Mouse (Mus musculus) G1E (cell line): ENCODE results near the gene Sh3pxd2a.

Source experiments
- CTCF ChIP-seq: IDR thresholded peaks from 2 replicates; pipeline ENCODE4 v1.5.1; 2012; ENCODE audit warnings: low read depth, low read length, inconsistent platforms, mixed read lengths
- GATA1 ChIP-seq: IDR thresholded peaks from 2 replicates; pipeline ENCODE4 v1.6.1; 2012; ENCODE audit warnings: borderline replicate concordance, low read length, inconsistent platforms, mixed read lengths
- POLR2AphosphoS5 ChIP-seq: IDR thresholded peaks from 2 replicates; pipeline ENCODE4 v1.6.1; 2012; ENCODE audit warnings: low read depth, low read length, inconsistent platforms; ENCODE audit not compliant: insufficient replicate concordance
- TAL1 ChIP-seq: conservative IDR thresholded peaks from 2 replicates; pipeline ENCODE4 v1.6.1; 2012; ENCODE audit warnings: low read depth, low read length, inconsistent platforms, mixed read lengths

GRCm38 (mm10) chr19:47456021-47456420 is 8.2 kb downstream of the Sh3pxd2a start:
- no peak for TF ChIP-seq CTCF
- TF ChIP-seq GATA1: no peak
- no peak for TF ChIP-seq TAL1
- TF ChIP-seq POLR2AphosphoS5: no peak
